In the genomic region with DNA sequence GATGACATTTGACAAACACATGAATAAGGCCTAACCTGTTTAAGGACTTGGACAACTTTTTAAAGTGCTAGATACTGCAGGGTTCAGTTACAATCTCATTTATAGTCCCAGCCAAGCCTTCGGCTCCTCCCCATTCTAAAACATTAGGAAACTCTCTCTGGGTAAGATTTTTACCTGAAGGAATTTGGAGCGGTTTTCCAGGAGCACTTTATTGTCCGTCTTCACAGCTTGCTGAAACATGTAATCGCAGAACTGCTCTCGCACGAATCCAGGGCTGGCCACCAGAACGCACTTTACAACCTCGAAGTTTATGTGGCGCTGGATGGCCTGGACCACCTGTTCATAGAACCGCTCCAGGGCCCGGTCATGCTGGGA, we compare ENCODE assay signal across 8 mouse cellular contexts. TPM values are rescaled to one million over a fixed set of nuclear protein-coding genes. Genes with fewer than 3 reads are reported as not detected.
DNase-seq lines count a peak whose midpoint lies in the region; ATAC-seq and TF ChIP-seq lines count a peak whose summit lies in the region.

No protein-coding gene starts in this region.

- DNase-seq in cerebellum, adult 2 months = no peak
- DNase-seq in cerebellum, adult 8-10 months = no peak
- no peak for DNase-seq in spleen, adult 2 months (ENCODE audit: low read depth in 1 of 2, low spot score in 2 of 2)
- DNase-seq in spleen, postnatal 14 days (ENCODE audit: low spot score in 2 of 2) = no peak
- DNase-seq in stomach, postnatal 0 days (ENCODE audit: low spot score) = no peak
- DNase-seq in adrenal gland, adult (ENCODE audit: inconsistent age in 2 of 2, low spot score in 1 of 2) = no peak
- DNase-seq in adrenal gland, postnatal 4 days (ENCODE audit: low spot score in 2 of 2) = no peak

- no peak for TF ChIP-seq POLR2A in cerebellum, adult 2 months (IDR thresholded peaks at IDR 0.05; ENCODE audit: borderline replicate concordance, insufficient read depth, low read length)
- TF ChIP-seq POLR2A in spleen, adult 2 months (IDR thresholded peaks at IDR 0.05; ENCODE audit: low read depth, low read length) = no peak

- peaks cover 2% of the 10 kb centered on the region; the same call in 1 of the 2 replicates for H3K36me3 ChIP-seq in spleen, adult 2 months (ENCODE audit: control insufficient read depth, insufficient read depth, low read length)
- H3K36me3 ChIP-seq in limb, embryonic 15.5 days = peaks cover 24% of the 10 kb centered on the region
- H3K36me3 ChIP-seq in stomach, postnatal 0 days (ENCODE audit: control insufficient read depth, insufficient read depth, low read length) = peaks cover 3% of the 10 kb centered on the region; the same call in 1 of the 2 replicates

- peaks cover 3% of the 10 kb centered on the region; the same call in 1 of the 2 replicates for H3K4me1 ChIP-seq in cerebellum, adult 2 months (ENCODE audit: control insufficient read depth, insufficient read depth, low read length)
- peaks cover 9% of the 10 kb centered on the region; the same call in 1 of the 2 replicates for H3K4me1 ChIP-seq in spleen, adult 2 months (ENCODE audit: control insufficient read depth, insufficient read depth, insufficient read length)
- H3K4me1 ChIP-seq in limb, embryonic 15.5 days = peaks cover 22% of the 10 kb centered on the region
- no peaks in the 10 kb centered on the region; the same call in 1 of the 2 replicates for H3K4me1 ChIP-seq in stomach, postnatal 0 days (replicated peaks; ENCODE audit: control insufficient read depth, insufficient read depth)

- H3K27ac ChIP-seq in cerebellum, adult 2 months (ENCODE audit: insufficient read depth, low read length) = no peak overlapping the region
- no peak overlapping the region for H3K27ac ChIP-seq in spleen, adult 2 months (ENCODE audit: insufficient read depth, low read length)
- H3K27ac ChIP-seq in limb, embryonic 15.5 days = 0 out of 2 replicates have a peak overlapping the region, but pooled peaks have one; percentile 95
- peak overlapping the region; percentile 89; the same call in 1 of the 2 replicates for H3K27ac ChIP-seq in stomach, postnatal 0 days (replicated peaks)

- no peak for ATAC-seq in limb, embryonic 15.5 days (ENCODE audit: insufficient number of reproducible peaks, low FRiP score, low TSS enrichment, low read depth)
- ATAC-seq in stomach, postnatal 0 days (ENCODE audit: low FRiP score, low TSS enrichment) = no peak

- no peak for TF ChIP-seq CTCF in cerebellum, adult 2 months (IDR thresholded peaks at IDR 0.05; ENCODE audit: borderline replicate concordance, insufficient read depth, low read depth, low read length)
- TF ChIP-seq CTCF in spleen, adult 2 months (IDR thresholded peaks at IDR 0.05; ENCODE audit: extremely low read depth, insufficient read depth, insufficient read length, insufficient replicate concordance) = no peak
- TF ChIP-seq CTCF in stomach, postnatal 0 days (IDR thresholded peaks at IDR 0.05; ENCODE audit: low read depth) = no peak

- no peaks in the 10 kb centered on the region for H3K9me3 ChIP-seq in limb, embryonic 15.5 days
- H3K9me3 ChIP-seq in stomach, postnatal 0 days (ENCODE audit: control insufficient read depth, low read length) = no peaks in the 10 kb centered on the region

- no peak for TF ChIP-seq EP300 in stomach, postnatal 0 days (optimal IDR thresholded peaks at IDR 0.05)

- H3K9ac ChIP-seq in limb, embryonic 15.5 days = peak overlapping the region; percentile 64; the same call in 1 of the 2 replicates
- H3K9ac ChIP-seq in stomach, postnatal 0 days (ENCODE audit: low read length) = peak overlapping the region; percentile 76

- 54% methylated on average over 11 of the region's 11 CpGs for WGBS in cerebellum, adult 2 months
- WGBS in spleen, adult 2 months = 61% methylated on average over 11 of the region's 11 CpGs
- 35% methylated on average over 11 of the region's 11 CpGs for WGBS in limb, embryonic 15.5 days
- WGBS in stomach, postnatal 0 days = 35% methylated on average over 11 of the region's 11 CpGs

- H3K27me3 ChIP-seq in cerebellum, adult 2 months (ENCODE audit: control insufficient read depth, insufficient read depth, low read length) = no peaks in the 10 kb centered on the region
- H3K27me3 ChIP-seq in spleen, adult 2 months (ENCODE audit: control insufficient read depth, insufficient read depth, low read length) = no peaks in the 10 kb centered on the region
- H3K27me3 ChIP-seq in limb, embryonic 15.5 days = no peaks in the 10 kb centered on the region
- no peaks in the 10 kb centered on the region for H3K27me3 ChIP-seq in stomach, postnatal 0 days (ENCODE audit: control insufficient read depth, insufficient read depth, low read length)

- H3K4me3 ChIP-seq in cerebellum, adult 2 months (replicated peaks; ENCODE audit: insufficient read depth, low read depth, low read length) = peak overlapping the region; percentile 97
- peak overlapping the region; percentile 72; the same call in 1 of the 2 replicates for H3K4me3 ChIP-seq in spleen, adult 2 months (ENCODE audit: extremely low read depth, insufficient read depth, insufficient read length)
- peak overlapping the region; percentile 66 for H3K4me3 ChIP-seq in limb, embryonic 15.5 days
- peak overlapping the region; percentile 62 for H3K4me3 ChIP-seq in stomach, postnatal 0 days (ENCODE audit: low read depth, low read length)

- peak overlapping the region; percentile 92 for H3K4me2 ChIP-seq in limb, embryonic 15.5 days
- H3K4me2 ChIP-seq in stomach, postnatal 0 days (replicated peaks; ENCODE audit: low read depth) = peak overlapping the region; percentile 91

RNA-seq across cellular contexts. Expression of gene Pelo, which starts 1.0 kb away (rescaled TPM):
- 25.2 and 26.1 TPM in 2 replicates for polyA plus RNA-seq in cerebellum, adult 2 months (2012; rRNA removed)
- polyA plus RNA-seq in spleen, adult 2 months (2012; rRNA removed) = 17.3 and 19.9 TPM in 2 replicates
- 5.3 and 7.0 TPM in 2 replicates for polyA plus RNA-seq in limb, embryonic 15.5 days (2015; fragmentation: Nextera tagmentation; extraction: Ambion mirVana)
- 4.9 and 5.5 TPM in 2 replicates for polyA plus RNA-seq in stomach, postnatal 0 days (2015; fragmentation: Nextera tagmentation; extraction: Ambion mirVana)
- 10 to 100 TPM; 26.7 to 28.7 TPM for total RNA-seq in adrenal gland, postnatal 4 days (2021)

RNA-seq across cellular contexts. Expression of gene Gm49395, which starts 12.7 kb away (rescaled TPM):
- polyA plus RNA-seq in cerebellum, adult 2 months (2012; rRNA removed) = 0.54 and 0.80 TPM in 2 replicates
- 3.4 and 4.5 TPM in 2 replicates for polyA plus RNA-seq in spleen, adult 2 months (2012; rRNA removed)
- 5.1 and 6.3 TPM in 2 replicates for polyA plus RNA-seq in limb, embryonic 15.5 days (2015; fragmentation: Nextera tagmentation; extraction: Ambion mirVana)
- polyA plus RNA-seq in stomach, postnatal 0 days (2015; fragmentation: Nextera tagmentation; extraction: Ambion mirVana) = 7.7 and 9.4 TPM in 2 replicates
- total RNA-seq in adrenal gland, postnatal 4 days (2021) = 10 to 100 TPM in 1 of 2 experiments, 1 to 10 TPM in 1; 7.9 to 14.8 TPM

RNA-seq across cellular contexts. Expression of gene Itga1, which starts 12.8 kb away (rescaled TPM):
- 2.6 TPM in 2 replicates for polyA plus RNA-seq in cerebellum, adult 2 months (2012; rRNA removed)
- polyA plus RNA-seq in spleen, adult 2 months (2012; rRNA removed) = 4.5 and 5.1 TPM in 2 replicates
- polyA plus RNA-seq in limb, embryonic 15.5 days (2015; fragmentation: Nextera tagmentation; extraction: Ambion mirVana) = 11.4 and 12.6 TPM in 2 replicates
- 14.6 and 18.4 TPM in 2 replicates for polyA plus RNA-seq in stomach, postnatal 0 days (2015; fragmentation: Nextera tagmentation; extraction: Ambion mirVana)
- 10 to 100 TPM; 25.9 to 32.9 TPM for total RNA-seq in adrenal gland, postnatal 4 days (2021)

Comparison
In these comparisons a context has a peak if more than half of its experiments do, and no peak if none do; other contexts are left out.
1. H3K27ac ChIP-seq: peak in limb, embryonic 15.5 days (single experiment) and stomach, postnatal 0 days (single experiment); none in cerebellum, adult 2 months (single experiment) and spleen, adult 2 months (single experiment).
2. Peak in every context shown above with its lines, with median percentiles within 50 percentile points of each other: H3K4me3 ChIP-seq.